Mouse (Mus musculus): Measurements from ENCODE around the gene Lrmp.
"Not testable (repeated sequence)": the region's sequence is repeated elsewhere in the genome, so short reads cannot be mapped to it uniquely, and the experiment has no call there.

DNA sequence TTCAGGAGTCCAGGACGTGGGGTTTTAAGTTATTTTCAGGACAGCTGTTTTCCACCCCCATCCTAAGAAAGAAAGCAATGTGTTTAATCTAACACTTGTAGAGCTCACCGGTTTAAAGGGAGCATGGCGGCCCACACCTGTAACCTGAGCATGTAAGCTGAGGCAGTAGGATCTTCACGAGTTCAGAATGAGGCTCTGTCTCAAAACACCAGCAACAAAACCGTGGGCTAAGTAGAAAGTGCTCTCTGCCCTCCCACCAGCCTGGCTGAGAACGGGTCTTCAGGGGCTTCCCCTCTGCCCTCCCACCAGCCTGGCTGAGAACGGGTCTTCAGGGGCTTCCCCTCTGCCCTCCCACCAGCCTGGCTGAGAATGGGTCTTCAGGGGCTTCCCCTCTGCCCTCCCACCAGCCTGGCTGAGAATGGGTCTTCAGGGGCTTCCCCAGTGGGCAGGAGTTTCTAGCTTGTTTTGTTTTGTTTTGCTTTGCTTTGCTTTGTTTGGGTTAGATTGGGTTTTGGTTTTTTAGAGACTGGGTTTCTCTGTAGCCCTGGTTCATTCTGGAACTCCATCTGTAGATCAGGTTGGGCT, 22.3 kb upstream of the Lrmp start:
- not testable (repeated sequence) for TF ChIP-seq CTCF (IDR thresholded peaks at IDR 0.05; ENCODE audit: extremely low read depth, insufficient read depth, insufficient read length, insufficient replicate concordance); POLR2A (IDR thresholded peaks at IDR 0.05; ENCODE audit: low read depth, low read length)
